Mouse (Mus musculus) kidney, embryonic 15.5 days (tissue): ENCODE data around the gene H2afy2. TPM values are rescaled to one million over a fixed set of nuclear protein-coding genes. Genes with fewer than 3 reads are reported as not detected.

Experiments
- ATAC-seq: fragments of 200-750 bp; cut with Nextera tagmentation; replicated peaks from 2 replicates; pipeline ENCODE4 v1.8.0; 2017; ENCODE audit warnings: moderate TSS enrichment; ENCODE audit not compliant: low FRiP score
- H3K27ac ChIP-seq: fragments of 300-500 bp; sonication (generic); 2 replicates; pipeline ENCODE4 v1.5.1; 2015; ENCODE audit warnings: mild to moderate bottlenecking, inconsistent platforms
- H3K27me3 ChIP-seq: fragments of 300-500 bp; sonication (generic); 2 replicates; pipeline ENCODE4 v1.6.1; 2015; ENCODE audit warnings: inconsistent platforms
- H3K36me3 ChIP-seq: fragments of 300-500 bp; sonication (generic); 2 replicates; pipeline ENCODE4 v1.6.1; 2015; ENCODE audit warnings: inconsistent platforms
- H3K4me1 ChIP-seq: fragments of 300-500 bp; sonication (generic); 2 replicates; pipeline ENCODE4 v1.6.1; 2015; ENCODE audit warnings: inconsistent platforms
- H3K4me2 ChIP-seq: fragments of 300-500 bp; sonication (generic); 2 replicates; pipeline ENCODE4 v1.6.1; 2015; ENCODE audit warnings: moderate library complexity, mild to moderate bottlenecking, inconsistent platforms
- H3K4me3 ChIP-seq: fragments of 300-500 bp; sonication (generic); replicated peaks from 2 replicates; pipeline ENCODE4 v1.5.1; 2015; ENCODE audit warnings: mild to moderate bottlenecking, inconsistent platforms
- H3K9ac ChIP-seq: fragments of 300-500 bp; sonication (generic); 2 replicates; pipeline ENCODE4 v1.6.1; 2015; ENCODE audit warnings: mild to moderate bottlenecking, inconsistent platforms
- H3K9me3 ChIP-seq: fragments of 300-500 bp; sonication (generic); replicated peaks from 2 replicates; pipeline ENCODE4 v1.6.1; 2016; ENCODE audit warnings: inconsistent platforms
- WGBS: fragments of 180-500 bp; shearing (Covaris S2); methylation state at CpG from one replicate; pipeline ENCODE4 v1.1.7; 2015; ENCODE audit warnings: mixed read lengths; 5-methylcytosine and 5-hydroxymethylcytosine counted together
- microRNA-seq: library from miRNA; unstranded; fragments of <30 nt; microRNA quantifications from one replicate; pipeline ENCODE4, GENCODE M21; 2016
- polyA plus RNA-seq: library from polyadenylated mRNA; unstranded; fragments of >200 nt; fragmentation: Nextera tagmentation; extraction: Ambion mirVana; gene quantifications from 2 replicates; pipeline ENCODE4 v1.2.1, GENCODE M21; 2015

H2afy2 gene
- polyA plus RNA-seq, 1 experiment from 2014 or later, result 155 TPM

DNA sequence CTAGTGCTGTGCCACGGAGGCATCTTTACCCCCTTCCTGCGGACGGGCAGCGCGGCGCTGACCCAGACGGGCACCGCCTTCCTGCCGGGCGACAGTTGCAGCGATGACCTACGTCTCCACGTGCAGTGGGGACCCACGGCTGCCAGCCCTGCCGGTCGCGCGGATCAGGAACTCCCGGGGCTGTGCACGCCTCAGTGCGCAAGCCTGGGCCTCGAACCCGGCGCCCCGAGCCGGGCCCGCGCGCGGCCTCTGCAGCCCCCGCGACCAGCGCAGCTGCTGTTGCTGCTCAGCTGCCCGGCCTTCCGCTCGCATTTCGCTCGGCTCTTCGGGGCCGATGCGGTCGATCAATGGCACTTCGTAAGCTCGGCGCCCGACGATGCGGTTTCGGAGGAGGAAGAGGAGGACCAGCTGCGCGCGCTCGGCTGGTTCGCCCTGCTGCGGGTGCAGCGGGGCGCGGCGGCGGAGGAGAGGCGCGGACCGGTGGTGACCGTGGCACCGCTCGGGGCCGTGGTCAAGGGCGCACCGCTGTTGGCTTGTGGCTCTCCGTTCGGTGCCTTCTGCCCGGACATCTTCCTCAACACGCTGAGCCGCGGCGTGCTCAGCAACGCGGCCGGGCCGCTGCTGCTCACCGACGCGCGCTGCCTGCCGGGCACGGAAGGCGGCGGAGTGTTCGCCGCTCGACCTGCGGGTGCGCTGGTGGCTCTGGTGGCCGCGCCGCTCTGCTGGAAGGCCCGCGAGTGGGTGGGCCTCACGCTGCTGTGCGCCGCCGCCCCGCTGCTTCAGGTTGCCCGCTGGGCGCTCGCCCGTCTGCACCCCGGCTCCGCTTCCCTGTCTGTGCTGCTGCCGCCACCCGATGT is 88.0 kb downstream of the H2afy2 start:
- Histone ChIP-seq H3K27ac (peak overlapping the region; percentile 61), H3K4me2 (peak overlapping the region; percentile 96), H3K4me3 (peak overlapping the region; percentile 73), H3K9ac (peak overlapping the region; percentile 72), H3K9me3 (no peaks in the 10 kb centered on the region), H3K36me3 (peaks cover 53% of the 10 kb centered on the region), H3K4me1 (peaks cover 19% of the 10 kb centered on the region), H3K27me3 (no peaks in the 10 kb centered on the region)
- ATAC-seq, result peak; percentile 35; the same call in 1 of the 2 replicates
- under 1% methylated on average over 103 of the region's 111 CpGs for WGBS

DNA sequence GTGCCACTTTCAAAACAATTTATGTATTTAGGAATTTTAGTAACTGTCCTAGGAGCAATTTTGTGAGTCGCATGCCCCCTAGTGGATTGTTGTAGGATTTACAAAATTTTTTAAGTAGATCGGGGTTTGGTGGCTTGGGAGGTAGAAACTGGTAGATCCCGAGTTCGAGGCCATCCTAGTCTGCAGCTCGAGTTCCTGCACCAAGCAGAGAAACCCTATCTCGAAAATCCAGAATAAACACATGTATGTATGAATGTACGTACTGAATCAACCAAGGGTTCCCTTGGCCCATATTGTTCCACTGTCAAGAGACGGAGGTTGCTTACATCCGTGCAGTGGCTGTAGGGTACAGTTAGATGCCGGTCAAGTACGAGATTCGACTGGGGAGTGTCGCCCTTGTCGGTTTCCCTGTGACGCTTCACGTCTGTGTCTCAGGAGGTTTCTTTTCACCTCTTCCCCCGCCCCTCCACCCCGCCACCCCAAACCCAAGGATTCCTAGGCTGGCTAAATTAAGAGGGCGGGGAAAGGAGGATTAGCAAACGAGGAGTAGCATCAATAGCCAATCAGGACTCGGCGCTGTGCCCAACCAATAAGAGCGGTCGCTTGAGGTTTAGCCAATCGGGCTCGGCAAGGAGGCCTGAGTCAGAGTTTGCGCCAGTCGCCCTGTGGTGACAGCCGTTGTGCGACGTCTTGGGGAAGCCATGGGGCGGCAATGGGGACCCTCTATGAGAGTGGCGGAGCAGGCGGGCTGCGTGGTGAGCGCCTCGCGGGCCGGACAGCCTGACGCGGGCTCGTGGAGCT is 88.9 kb downstream of the H2afy2 start, which contains the start of gene Tysnd1:
Gene Tysnd1, plus strand, starts transcription at position 645 of the 801 bp plus-strand sequence.
- Histone ChIP-seq H3K9ac (peak within 1 kb of the TSS; percentile 72), H3K4me2 (peak within 1 kb of the TSS; percentile 96), H3K4me3 (peak within 1 kb of the TSS; percentile 73), H3K27me3 (no peaks in the 10 kb centered on the region), H3K4me1 (peaks cover 19% of the 10 kb centered on the region), H3K36me3 (peaks cover 57% of the 10 kb centered on the region), H3K27ac (peak within 1 kb of the TSS; percentile 61), H3K9me3 (no peaks in the 10 kb centered on the region)
- 1% methylated on average over 42 of the region's 42 CpGs for WGBS
- peak; percentile 96 for ATAC-seq

DNA sequence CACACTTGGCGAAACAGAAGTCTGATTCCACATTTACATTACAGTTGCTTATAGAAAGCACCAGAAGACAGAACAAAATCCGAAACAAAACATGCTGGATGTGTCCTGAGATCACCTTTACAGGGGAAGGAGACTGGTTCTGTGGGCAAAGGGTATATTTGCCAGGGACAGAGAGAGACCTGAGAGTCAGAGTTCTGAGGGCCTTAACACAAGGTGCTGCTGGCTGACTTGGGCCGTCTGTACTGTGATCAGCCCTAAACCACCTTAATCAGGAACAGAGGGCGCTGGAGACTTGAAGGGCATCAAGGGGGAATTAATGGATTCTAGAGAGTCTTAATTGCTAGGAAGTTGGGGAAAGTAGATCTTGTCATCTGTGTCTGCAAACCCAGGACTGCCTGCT is 90.4 kb downstream of the H2afy2 start:
- Histone ChIP-seq H3K36me3 (peaks cover 58% of the 10 kb centered on the region), H3K4me2 (no peak overlapping the region), H3K4me3 (no peak overlapping the region), H3K27ac (peak overlapping the region; percentile 3; the same call in 1 of the 2 replicates), H3K27me3 (no peaks in the 10 kb centered on the region), H3K9ac (no peak overlapping the region), H3K4me1 (peaks cover 19% of the 10 kb centered on the region), H3K9me3 (no peaks in the 10 kb centered on the region)
- WGBS, result 71% methylated on average over 4 of the region's 4 CpGs
- ATAC-seq, result no peak

DNA sequence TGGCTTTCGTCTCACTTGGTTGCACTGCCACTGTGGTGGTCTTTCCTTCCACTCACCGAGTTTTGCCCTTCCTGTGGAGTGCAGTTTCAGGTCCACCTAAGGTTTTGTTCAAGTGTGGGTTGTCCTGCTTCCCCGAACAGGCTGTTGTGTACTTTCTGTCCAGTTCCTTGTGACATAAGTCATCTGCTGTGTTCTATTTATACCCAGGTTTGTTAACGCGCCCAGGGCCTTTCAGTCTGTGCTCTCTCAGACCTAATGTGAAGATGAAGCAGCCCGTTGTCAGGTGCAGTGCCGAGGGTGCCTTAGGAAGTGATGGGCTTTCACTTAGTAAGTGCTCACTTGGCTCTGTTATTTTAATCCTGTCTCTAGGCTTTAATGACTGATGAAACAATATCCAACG is 94.5 kb downstream of the H2afy2 start:
- peaks cover 95% of the 10 kb centered on the region for H3K36me3 ChIP-seq
- no peaks in the 10 kb centered on the region for H3K4me1 ChIP-seq
- no peak overlapping the region for H3K4me2 ChIP-seq
- no peaks in the 10 kb centered on the region for H3K9me3 ChIP-seq
- no peaks in the 10 kb centered on the region for H3K27me3 ChIP-seq
- H3K4me3 ChIP-seq, result no peak overlapping the region
- ATAC-seq, result no peak
- H3K9ac ChIP-seq, result no peak overlapping the region
- H3K27ac ChIP-seq, result no peak overlapping the region
- 89% methylated on average over 8 of the region's 8 CpGs for WGBS

Small RNA genes lying within 50 kb of the gene (microRNA-seq; reads per million reads assigned to microRNA genes)
- gene Mir5108, result not detected

Other genes with a start within 250 kb of the H2afy2 start
- gene Npffr1, start 188.7 kb downstream of the H2afy2 start, polyA plus RNA-seq, result 0.12 and 0.21 TPM in 2 replicates
- 193 and 202 TPM in 2 replicates for gene Ppa1, start 135.6 kb downstream of the H2afy2 start, polyA plus RNA-seq
- gene Sar1a, start 103.8 kb downstream of the H2afy2 start, polyA plus RNA-seq, result 225 and 236 TPM in 2 replicates
- 33.0 and 36.5 TPM in 2 replicates for gene Tysnd1, start 88.6 kb downstream of the H2afy2 start, polyA plus RNA-seq
- gene Aifm2, start 68.9 kb downstream of the H2afy2 start, polyA plus RNA-seq, result 19.6 and 20.5 TPM in 2 replicates
- gene Col13a1, start 195.0 kb upstream of the H2afy2 start, polyA plus RNA-seq, result 6.0 and 6.8 TPM in 2 replicates